Mouse (Mus musculus) forebrain, postnatal 0 days (tissue): ENCODE measurements at regions not wholly inside any gene's neighbourhood (a gene's known extent, or its start where the extent isn't known, plus 50 kb on each side); places are given as distances from the start of the nearest gene placed in this dataset.

Experiments
- ATAC-seq: fragments of 200-750 bp; cut with Nextera tagmentation; 2 replicates; pipeline ENCODE4 v1.8.0; 2017; ENCODE audit warnings: mild to moderate bottlenecking, moderate library complexity
- DNase-seq: peaks from one replicate; pipeline ENCODE4 v3.0.0-alpha.2; 2015
- H3K27ac ChIP-seq: fragments of 300-500 bp; sonication (generic); 2 replicates; pipeline ENCODE4 v1.5.1; 2014; ENCODE audit warnings: low read depth, mild to moderate bottlenecking, antibody characterized with exemption, low read length, moderate library complexity, mixed read lengths
- H3K27me3 ChIP-seq: fragments of 300-500 bp; sonication (generic); 2 replicates; pipeline ENCODE4 v1.6.1; 2014; ENCODE audit warnings: mild to moderate bottlenecking, low read length, mixed read lengths; ENCODE audit not compliant: insufficient read depth
- H3K36me3 ChIP-seq: fragments of 300-500 bp; sonication (generic); 2 replicates; pipeline ENCODE4 v1.6.1; 2014; ENCODE audit warnings: mild to moderate bottlenecking, moderate library complexity; ENCODE audit not compliant: insufficient read depth
- H3K4me1 ChIP-seq: fragments of 300-500 bp; sonication (generic); 2 replicates; pipeline ENCODE4 v1.6.1; 2014; ENCODE audit warnings: antibody characterized with exemption; ENCODE audit not compliant: insufficient read depth
- H3K4me2 ChIP-seq: fragments of 300-500 bp; sonication (generic); 2 replicates; pipeline ENCODE4 v1.6.1; 2014; ENCODE audit warnings: low read depth, mild to moderate bottlenecking, moderate library complexity
- H3K4me3 ChIP-seq: fragments of 300-500 bp; sonication (generic); 2 replicates; pipeline ENCODE4 v1.5.1; 2014; ENCODE audit warnings: low read depth, low read length, mixed read lengths
- H3K9ac ChIP-seq: fragments of 300-500 bp; sonication (generic); 2 replicates; pipeline ENCODE4 v1.6.1; 2014; ENCODE audit warnings: mild to moderate bottlenecking
- H3K9me3 ChIP-seq: fragments of 300-500 bp; sonication (generic); 2 replicates; pipeline ENCODE4 v1.6.1; 2016; ENCODE audit warnings: low read length
- CTCF ChIP-seq: sonication (generic); IDR thresholded peaks from 2 replicates; pipeline ENCODE4 v1.5.1; 2016; ENCODE audit warnings: antibody characterized with exemption, control low read depth, low read depth
- WGBS: fragments of 180-500 bp; shearing (Covaris S2); extraction: QIAGEN DNeasy Blood & Tissue Kit; methylation state at CpG from one replicate; pipeline ENCODE4 v1.1.7; 2014; 5-methylcytosine and 5-hydroxymethylcytosine counted together

DNA sequence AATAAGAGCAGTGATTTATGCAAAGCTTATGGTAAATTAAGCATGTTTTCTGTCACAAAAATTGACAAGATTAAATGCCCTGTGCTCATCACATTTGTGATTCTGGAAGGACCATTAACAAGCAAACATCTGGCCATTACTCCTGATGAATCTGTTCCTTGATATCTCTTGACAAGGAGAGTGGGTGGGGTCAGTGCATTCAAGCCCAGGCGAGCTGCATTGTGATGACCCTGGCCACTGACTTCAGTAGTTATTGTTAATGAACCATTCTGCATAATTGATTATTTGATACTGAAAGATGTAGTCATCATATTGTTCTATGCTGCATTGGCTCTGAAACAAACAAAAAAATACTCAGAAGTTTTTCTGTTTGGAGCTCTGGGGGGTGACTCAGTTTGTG is 115.4 kb upstream of the Prmt6 start:
- ATAC-seq (no peak), DNase-seq (no peak)
- no peaks in the 10 kb centered on the region for H3K4me1 ChIP-seq
- H3K4me3 ChIP-seq = no peak overlapping the region
- H3K4me2 ChIP-seq = no peak overlapping the region
- H3K27me3 ChIP-seq = no peaks in the 10 kb centered on the region
- H3K27ac ChIP-seq = no peak overlapping the region
- no peak overlapping the region for H3K9ac ChIP-seq
- H3K9me3 ChIP-seq = no peaks in the 10 kb centered on the region
- 63% methylated on average over 1 of the region's 1 CpGs for WGBS
- H3K36me3 ChIP-seq = no peaks in the 10 kb centered on the region
- TF ChIP-seq CTCF = no peak

DNA sequence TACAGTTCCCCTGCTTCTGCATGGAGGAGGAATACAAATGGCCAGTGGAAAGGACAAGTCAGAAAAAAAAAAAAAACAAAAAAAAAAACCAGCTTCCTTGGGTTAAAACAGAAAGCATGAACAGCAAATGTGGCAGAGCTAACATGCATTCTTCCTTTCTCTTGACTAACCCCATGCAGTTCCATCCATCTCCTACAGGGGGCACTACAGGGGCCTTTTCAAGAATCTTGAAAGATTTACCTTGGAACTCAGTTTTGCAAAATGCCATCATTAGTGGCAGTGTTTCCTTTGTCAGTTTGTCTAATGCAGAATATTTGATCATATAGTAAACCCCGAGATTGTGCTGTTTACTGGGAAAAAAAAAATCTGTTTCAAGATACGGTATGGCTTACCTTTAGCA is 111.1 kb upstream of the Prmt6 start:
- Histone ChIP-seq H3K4me2 (no peak overlapping the region), H3K4me1 (no peaks in the 10 kb centered on the region), H3K36me3 (no peaks in the 10 kb centered on the region), H3K9ac (no peak overlapping the region), H3K27ac (no peak overlapping the region), H3K27me3 (no peaks in the 10 kb centered on the region), H3K4me3 (no peak overlapping the region), H3K9me3 (no peaks in the 10 kb centered on the region)
- DNase-seq = peak; percentile 18
- peak; percentile 43; the same call in 1 of the 2 replicates for TF ChIP-seq CTCF
- no peak for ATAC-seq
- 93% methylated on average over 2 of the region's 2 CpGs for WGBS

GRCm38 (mm10) chr3:110356822-110357594 is 106.2 kb upstream of the Prmt6 start:
- H3K4me2 ChIP-seq = no peak overlapping the region
- no peaks in the 10 kb centered on the region for H3K9me3 ChIP-seq
- H3K27ac ChIP-seq = no peak overlapping the region
- H3K36me3 ChIP-seq = no peaks in the 10 kb centered on the region
- H3K4me1 ChIP-seq = no peaks in the 10 kb centered on the region
- H3K9ac ChIP-seq = no peak overlapping the region
- DNase-seq = no peak
- WGBS = 49% methylated on average over 8 of the region's 8 CpGs
- H3K4me3 ChIP-seq = no peak overlapping the region
- no peak for TF ChIP-seq CTCF
- H3K27me3 ChIP-seq = no peaks in the 10 kb centered on the region
- no peak for ATAC-seq

- DNase-seq = no peak
- WGBS = 74% methylated on average over 1 of the region's 1 CpGs
Measured at GRCm38 (mm10) chr3:110353654-110354053, 102.9 kb upstream of the Prmt6 start.

GRCm38 (mm10) chr3:110350075-110350474 is 99.3 kb upstream of the Prmt6 start:
- ATAC-seq (no peak), DNase-seq (no peak)
- Histone ChIP-seq H3K9ac (no peak overlapping the region), H3K9me3 (no peaks in the 10 kb centered on the region), H3K4me3 (no peak overlapping the region), H3K27ac (no peak overlapping the region), H3K4me1 (no peaks in the 10 kb centered on the region), H3K36me3 (no peaks in the 10 kb centered on the region), H3K4me2 (no peak overlapping the region), H3K27me3 (no peaks in the 10 kb centered on the region)
- 33% methylated on average over 5 of the region's 5 CpGs for WGBS
- TF ChIP-seq CTCF = no peak

More at GRCm38 (mm10) chr3:110353654-110354053, 102.9 kb upstream of the Prmt6 start:
- no peak for TF ChIP-seq CTCF
- no peak overlapping the region for H3K27ac ChIP-seq
- no peak overlapping the region for H3K4me2 ChIP-seq
- H3K36me3 ChIP-seq = no peaks in the 10 kb centered on the region
- H3K4me1 ChIP-seq = no peaks in the 10 kb centered on the region
- H3K27me3 ChIP-seq = no peaks in the 10 kb centered on the region
- no peak for ATAC-seq
- H3K9me3 ChIP-seq = no peaks in the 10 kb centered on the region
- no peak overlapping the region for H3K9ac ChIP-seq
- H3K4me3 ChIP-seq = no peak overlapping the region

DNA sequence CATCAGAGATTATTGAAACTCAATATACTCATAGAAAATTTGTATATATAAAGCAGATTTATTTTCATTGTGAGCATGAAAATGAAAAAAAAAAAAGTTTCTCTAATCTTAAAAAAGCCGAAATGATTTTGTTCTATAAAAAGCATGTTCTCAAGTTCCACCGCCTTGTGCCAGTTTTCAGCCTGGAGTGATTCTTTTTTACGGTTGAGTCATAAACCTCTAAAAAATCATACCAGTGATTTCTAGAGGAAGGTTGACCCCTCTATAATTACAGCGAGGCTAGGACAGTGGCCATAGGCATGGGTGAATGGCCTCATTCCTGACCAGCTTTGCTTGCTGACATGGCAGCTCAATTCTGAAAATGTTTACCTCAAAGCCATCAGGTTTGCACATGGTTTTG is 98.6 kb upstream of the Prmt6 start:
- H3K27me3 ChIP-seq = no peaks in the 10 kb centered on the region
- TF ChIP-seq CTCF = no peak
- 75% methylated on average over 4 of the region's 4 CpGs for WGBS
- DNase-seq = no peak
- no peak overlapping the region for H3K9ac ChIP-seq
- no peak overlapping the region for H3K27ac ChIP-seq
- no peak overlapping the region for H3K4me2 ChIP-seq
- H3K9me3 ChIP-seq = no peaks in the 10 kb centered on the region
- H3K36me3 ChIP-seq = no peaks in the 10 kb centered on the region
- ATAC-seq = no peak
- no peaks in the 10 kb centered on the region for H3K4me1 ChIP-seq
- H3K4me3 ChIP-seq = no peak overlapping the region

GRCm38 (mm10) chr3:110344846-110345245 is 94.0 kb upstream of the Prmt6 start:
- no peaks in the 10 kb centered on the region for H3K36me3 ChIP-seq
- 78% methylated on average over 4 of the region's 4 CpGs for WGBS
- H3K4me3 ChIP-seq = no peak overlapping the region
- DNase-seq = no peak
- TF ChIP-seq CTCF = no peak
- no peak overlapping the region for H3K4me2 ChIP-seq
- H3K9me3 ChIP-seq = no peaks in the 10 kb centered on the region
- H3K4me1 ChIP-seq = no peaks in the 10 kb centered on the region
- no peak overlapping the region for H3K27ac ChIP-seq
- no peaks in the 10 kb centered on the region for H3K27me3 ChIP-seq
- no peak overlapping the region for H3K9ac ChIP-seq
- no peak for ATAC-seq
